Mouse (Mus musculus) stomach, embryonic 16.5 days (tissue): ENCODE results near the gene Olfr62. TPM values are rescaled to one million over a fixed set of nuclear protein-coding genes. Genes with fewer than 3 reads are reported as not detected.

ENCODE experiments used
- ATAC-seq: fragments of 200-750 bp; cut with Nextera tagmentation; 2 replicates; pipeline ENCODE4 v1.8.0; 2017; ENCODE audit warnings: moderate number of reproducible peaks, moderate TSS enrichment; ENCODE audit not compliant: insufficient read depth, low FRiP score
- H3K27ac ChIP-seq: fragments of 300-500 bp; sonication (generic); 2 replicates; pipeline ENCODE4 v1.5.1; 2014; ENCODE audit warnings: low read length
- H3K27me3 ChIP-seq: fragments of 300-500 bp; sonication (generic); 2 replicates; pipeline ENCODE4 v1.6.1; 2014; ENCODE audit warnings: low read length, control low read depth, mixed read lengths; ENCODE audit not compliant: control insufficient read depth, insufficient read depth
- H3K36me3 ChIP-seq: fragments of 300-500 bp; sonication (generic); 2 replicates; pipeline ENCODE4 v1.6.1; 2014; ENCODE audit warnings: low read length; ENCODE audit not compliant: control insufficient read depth, insufficient read depth
- H3K4me1 ChIP-seq: fragments of 300-500 bp; sonication (generic); 2 replicates; pipeline ENCODE4 v1.6.1; 2014; ENCODE audit warnings: low read length, control low read depth, mixed read lengths; ENCODE audit not compliant: control insufficient read depth, insufficient read depth
- H3K4me2 ChIP-seq: fragments of 300-500 bp; sonication (generic); 2 replicates; pipeline ENCODE4 v1.6.1; 2014; ENCODE audit warnings: low read depth, low read length, mixed read lengths
- H3K4me3 ChIP-seq: fragments of 300-500 bp; sonication (generic); replicated peaks from 2 replicates; pipeline ENCODE4 v1.5.1; 2014; ENCODE audit warnings: mild to moderate bottlenecking, low read length
- H3K9ac ChIP-seq: fragments of 300-500 bp; sonication (generic); 2 replicates; pipeline ENCODE4 v1.6.1; 2014; ENCODE audit warnings: low read length
- H3K9me3 ChIP-seq: fragments of 300-500 bp; sonication (generic); replicated peaks from 2 replicates; pipeline ENCODE4 v1.6.1; 2016; ENCODE audit warnings: low read length, control low read depth; ENCODE audit not compliant: control insufficient read depth
- WGBS: fragments of 180-500 bp; shearing (Covaris S2); extraction: QIAGEN DNeasy Blood & Tissue Kit; methylation state at CpG from one replicate; pipeline ENCODE4 v1.1.7; 2014; 5-methylcytosine and 5-hydroxymethylcytosine counted together
- polyA plus RNA-seq: library from polyadenylated mRNA; unstranded; fragments of >200 nt; fragmentation: Nextera tagmentation; extraction: Ambion mirVana; gene quantifications from 2 replicates; pipeline ENCODE4 v1.2.1, GENCODE M21; 2015

Olfr62 gene
- not detected in 2 replicates for polyA plus RNA-seq

DNA sequence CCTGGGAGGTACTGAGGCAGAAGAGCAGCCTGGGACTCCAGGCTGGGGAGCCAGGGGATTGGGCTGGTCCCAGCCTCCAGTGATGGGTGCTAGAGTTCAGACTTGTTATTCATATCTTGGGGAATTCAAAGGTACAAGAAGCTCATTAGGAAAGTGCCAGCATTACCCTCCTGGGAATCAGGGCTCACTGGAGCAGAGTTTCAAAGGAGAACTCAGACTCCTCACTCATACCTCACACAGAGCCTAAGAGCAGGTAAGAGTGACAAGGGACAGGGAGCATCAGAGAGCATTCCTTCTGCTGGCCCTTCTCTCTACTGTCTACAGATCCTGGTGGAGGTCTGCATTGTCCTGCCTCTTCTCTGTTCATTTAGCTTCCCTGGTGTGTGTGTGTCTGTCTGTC is at the start of gene Olfr62:
TSS of gene Olfr62 (plus strand) at position 301 of the 400 bp plus-strand sequence.
- no peak within 1 kb of the TSS for H3K9ac ChIP-seq
- ATAC-seq, result no peak

DNA sequence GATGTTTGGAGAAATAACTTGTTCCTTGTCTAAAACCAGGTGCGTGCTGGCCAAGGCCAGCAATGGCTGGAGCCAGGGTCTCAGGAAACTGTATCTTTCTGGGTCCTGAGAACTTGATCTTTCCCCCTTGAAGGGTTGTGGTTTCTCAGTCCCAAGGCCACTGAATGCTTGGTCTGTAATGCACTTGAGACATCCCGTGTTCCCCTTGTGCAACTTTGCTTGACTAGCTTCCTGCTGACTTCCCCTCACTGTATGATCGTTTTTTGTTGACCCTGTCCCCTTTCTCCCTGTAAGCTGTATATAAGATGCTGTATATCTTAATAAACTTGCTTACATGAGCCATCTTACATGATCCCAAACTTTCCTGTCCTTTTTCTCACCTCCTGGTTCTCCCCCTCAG is 48.9 kb upstream of the Olfr62 start:
- Histone ChIP-seq H3K27ac (no peak overlapping the region), H3K9ac (no peak overlapping the region), H3K36me3 (no peaks in the 10 kb centered on the region), H3K9me3 (no peaks in the 10 kb centered on the region), H3K4me2 (no peak overlapping the region), H3K4me3 (no peak overlapping the region), H3K4me1 (no peaks in the 10 kb centered on the region), H3K27me3 (no peaks in the 10 kb centered on the region)
- WGBS, result 71% methylated on average over 3 of the region's 3 CpGs
- ATAC-seq, result no peak

More for the DNA sequence above, at the start of gene Olfr62:
- Histone ChIP-seq H3K4me1 (no peaks in the 10 kb centered on the region), H3K27ac (no peak within 1 kb of the TSS), H3K36me3 (no peaks in the 10 kb centered on the region), H3K27me3 (no peaks in the 10 kb centered on the region), H3K4me2 (no peak within 1 kb of the TSS), H3K9me3 (no peaks in the 10 kb centered on the region), H3K4me3 (no peak within 1 kb of the TSS)

DNA sequence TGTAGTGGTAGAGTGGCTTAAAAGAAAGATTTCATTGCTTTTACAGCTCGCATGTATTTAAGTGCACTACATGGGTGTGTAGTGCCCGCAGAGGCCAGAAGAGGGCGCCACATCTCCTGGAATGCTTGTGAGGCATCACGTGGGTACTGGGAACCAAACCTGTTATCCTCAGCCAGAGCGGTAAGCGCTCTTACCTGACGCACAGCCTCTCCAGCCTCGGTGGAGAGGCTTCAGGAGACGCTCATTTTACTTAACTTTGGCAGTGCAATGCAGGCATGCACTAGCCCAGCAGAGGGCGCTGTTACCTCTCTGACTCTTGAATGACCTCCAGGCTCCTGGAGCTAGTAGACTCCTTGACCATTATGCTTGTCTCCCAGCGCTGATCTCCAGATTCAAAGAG is 46.1 kb upstream of the Olfr62 start:
- H3K27ac ChIP-seq, result no peak overlapping the region
- H3K4me2 ChIP-seq, result no peak overlapping the region
- no peaks in the 10 kb centered on the region for H3K36me3 ChIP-seq
- no peak overlapping the region for H3K4me3 ChIP-seq
- H3K27me3 ChIP-seq, result no peaks in the 10 kb centered on the region
- H3K4me1 ChIP-seq, result no peaks in the 10 kb centered on the region
- no peak for ATAC-seq
- WGBS, result 21% methylated on average over 11 of the region's 11 CpGs
- no peak overlapping the region for H3K9ac ChIP-seq
- H3K9me3 ChIP-seq, result 0 out of 2 replicates have a peak, but pooled peaks cover 3% of the 10 kb centered on the region

DNA sequence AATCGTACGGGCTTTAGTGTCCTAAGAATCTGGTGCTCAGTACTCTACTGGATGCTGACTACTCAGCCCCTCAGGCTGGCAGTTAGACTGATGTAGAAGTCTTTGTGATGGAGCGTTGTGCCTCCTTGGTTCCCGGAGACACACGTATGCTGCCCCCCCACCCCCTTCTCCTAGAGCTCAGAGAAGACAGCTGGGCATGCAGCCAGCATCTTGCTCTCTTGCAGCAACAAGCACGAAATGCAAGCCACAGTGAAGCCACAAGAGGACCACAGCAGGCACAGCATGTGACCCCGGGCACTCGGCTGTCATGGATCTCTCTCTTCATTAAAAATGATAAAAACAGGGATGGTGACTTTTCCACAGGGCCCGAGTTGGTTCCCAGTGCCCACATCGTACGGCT is 43.3 kb upstream of the Olfr62 start:
- Histone ChIP-seq H3K4me2 (no peak overlapping the region), H3K27me3 (no peaks in the 10 kb centered on the region), H3K4me3 (no peak overlapping the region), H3K27ac (no peak overlapping the region), H3K4me1 (no peaks in the 10 kb centered on the region), H3K9ac (no peak overlapping the region), H3K36me3 (no peaks in the 10 kb centered on the region), H3K9me3 (0 out of 2 replicates have a peak, but pooled peaks cover 3% of the 10 kb centered on the region)
- no peak for ATAC-seq
- WGBS, result 88% methylated on average over 11 of the region's 11 CpGs

DNA sequence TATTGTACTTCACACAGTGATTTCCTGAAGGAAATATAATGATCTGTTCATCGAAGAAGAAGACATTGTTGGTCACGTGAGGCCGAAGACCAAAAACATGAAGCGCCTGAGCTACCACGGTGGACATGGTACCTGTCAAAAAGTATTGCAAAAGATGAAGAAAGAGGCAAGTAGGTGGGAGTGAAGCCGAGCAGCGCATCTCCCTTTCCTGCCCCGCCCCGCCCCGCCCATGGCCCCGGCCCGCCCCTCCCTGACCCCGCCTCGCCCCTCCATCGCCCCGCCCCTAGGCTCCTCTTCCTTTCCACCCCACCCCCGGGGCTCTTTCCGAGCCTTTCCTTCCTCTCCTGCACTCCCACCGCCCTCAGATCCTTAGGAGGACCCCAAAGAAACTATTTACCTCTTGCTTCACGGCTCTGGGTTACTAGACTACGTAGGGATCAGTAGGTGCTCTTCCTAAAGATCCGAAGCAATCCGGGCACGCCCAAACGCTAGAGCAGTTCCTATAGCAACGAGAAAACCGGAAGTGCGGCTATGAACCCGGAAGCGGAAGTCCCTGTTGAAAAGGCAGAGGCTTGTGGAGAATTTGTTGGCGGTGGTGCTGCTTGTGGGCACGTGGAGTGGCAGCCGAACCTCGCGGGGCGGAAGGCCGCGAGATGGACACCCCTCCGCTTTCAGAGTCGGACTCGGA is 38.3 kb upstream of the Olfr62 start, which contains the start of the genes Cfap57 and Ebna1bp2:
TSS of gene Cfap57 (minus strand) at position 499 of the 688 bp plus-strand sequence.
TSS of gene Ebna1bp2 (plus strand) at position 521 of the 688 bp plus-strand sequence.
- 0 out of 2 replicates have a peak, but pooled peaks cover 3% of the 10 kb centered on the region for H3K9me3 ChIP-seq
- WGBS, result under 1% methylated on average over 30 of the region's 41 CpGs
- H3K4me2 ChIP-seq, result peak within 1 kb of the TSS; percentile 85
- peak within 1 kb of the TSS; percentile 70 for H3K4me3 ChIP-seq
- 0 out of 2 replicates have a peak, but pooled peaks cover 6% of the 10 kb centered on the region for H3K4me1 ChIP-seq
- peaks cover 13% of the 10 kb centered on the region for H3K36me3 ChIP-seq
- H3K9ac ChIP-seq, result peak within 1 kb of the TSS; percentile 79
- peak within 1 kb of the TSS; percentile 41; the same call in 1 of the 2 replicates for H3K27ac ChIP-seq
- peak; percentile 91 for ATAC-seq
- no peaks in the 10 kb centered on the region for H3K27me3 ChIP-seq

DNA sequence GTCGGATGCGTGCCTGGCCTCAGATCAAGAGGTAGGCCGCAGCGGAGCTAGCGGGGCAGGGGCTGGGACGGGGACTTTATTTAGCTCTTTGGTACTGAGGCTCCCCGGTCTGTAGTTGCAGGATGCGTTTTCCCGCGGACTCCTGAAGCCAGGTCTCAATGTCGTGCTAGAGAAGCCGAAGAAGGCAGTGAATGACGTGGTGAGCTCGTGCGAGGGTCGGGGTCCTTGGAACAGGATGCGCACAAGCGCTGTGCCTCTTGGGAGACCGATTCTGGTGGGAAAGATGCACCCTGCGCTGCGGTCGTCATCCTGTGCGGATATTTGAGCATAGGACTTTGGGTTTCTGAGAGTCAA is 37.8 kb upstream of the Olfr62 start:
- H3K27ac ChIP-seq, result peak overlapping the region; percentile 41; the same call in 1 of the 2 replicates
- under 1% methylated on average over 23 of the region's 23 CpGs for WGBS

DNA sequence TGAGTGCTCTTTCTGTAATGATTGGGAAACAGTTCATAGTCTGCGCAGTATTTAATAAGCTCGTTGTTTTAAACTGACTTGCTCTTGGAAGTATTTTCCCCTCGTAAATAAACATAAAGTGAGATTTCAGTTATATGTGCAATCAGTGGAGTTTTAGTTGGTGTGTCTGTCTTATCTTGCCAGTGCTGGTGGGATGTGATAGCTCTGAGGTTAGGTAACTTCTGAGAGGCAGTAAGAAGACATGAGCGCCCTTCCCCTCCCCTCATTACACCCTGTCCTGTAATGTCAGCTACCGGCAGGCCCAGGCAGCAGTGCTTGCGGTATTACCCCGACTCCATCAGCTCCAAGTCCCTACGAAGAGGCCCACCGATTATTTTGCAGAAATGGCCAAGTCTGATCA is 37.0 kb upstream of the Olfr62 start:
- 81% methylated on average over 9 of the region's 9 CpGs for whole genome bisulfite sequencing
- peak overlapping the region; percentile 70 for H3K4me3 ChIP-seq
- H3K36me3 ChIP-seq, result peaks cover 13% of the 10 kb centered on the region
- no peak overlapping the region for H3K27ac ChIP-seq
- H3K9ac ChIP-seq, result peak overlapping the region; percentile 79
- no peak for ATAC-seq
- H3K27me3 ChIP-seq, result no peaks in the 10 kb centered on the region
- 0 out of 2 replicates have a peak, but pooled peaks cover 6% of the 10 kb centered on the region for H3K4me1 ChIP-seq
- H3K4me2 ChIP-seq, result peak overlapping the region; percentile 85
- H3K9me3 ChIP-seq, result 0 out of 2 replicates have a peak, but pooled peaks cover 3% of the 10 kb centered on the region

More for the DNA sequence above, 37.8 kb upstream of the Olfr62 start:
- Histone ChIP-seq H3K27me3 (no peaks in the 10 kb centered on the region), H3K4me2 (peak overlapping the region; percentile 85), H3K4me1 (0 out of 2 replicates have a peak, but pooled peaks cover 6% of the 10 kb centered on the region), H3K9me3 (0 out of 2 replicates have a peak, but pooled peaks cover 3% of the 10 kb centered on the region), H3K9ac (peak overlapping the region; percentile 79), H3K36me3 (peaks cover 13% of the 10 kb centered on the region), H3K4me3 (peak overlapping the region; percentile 70)
- no peak for ATAC-seq

DNA sequence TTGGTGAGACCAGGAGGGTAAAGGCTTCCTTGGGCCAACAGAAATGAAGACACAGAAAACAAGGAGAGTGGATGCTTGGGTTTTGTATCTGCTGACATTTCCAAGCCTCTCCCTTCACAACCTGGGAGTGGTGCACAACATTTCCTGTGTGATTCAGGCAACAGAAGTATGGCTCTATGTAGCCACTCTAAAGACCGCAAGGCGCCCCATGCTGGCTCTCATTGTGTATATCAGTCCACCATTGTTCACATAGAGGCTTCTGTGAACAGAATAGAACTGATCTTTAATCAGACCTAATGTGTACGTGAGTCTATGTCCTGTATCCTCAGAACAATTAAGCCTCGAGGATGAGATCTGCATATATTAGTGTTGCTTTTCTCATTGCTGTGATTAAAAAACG is 28.5 kb upstream of the Olfr62 start:
- H3K27me3 ChIP-seq, result no peaks in the 10 kb centered on the region
- 91% methylated on average over 5 of the region's 5 CpGs for WGBS
- no peak overlapping the region for H3K27ac ChIP-seq
- no peaks in the 10 kb centered on the region for H3K9me3 ChIP-seq
- H3K4me1 ChIP-seq, result no peaks in the 10 kb centered on the region
- no peak overlapping the region for H3K4me2 ChIP-seq
- no peak overlapping the region for H3K9ac ChIP-seq
- no peaks in the 10 kb centered on the region; the same call in 1 of the 2 replicates for H3K36me3 ChIP-seq
- ATAC-seq, result no peak
- no peak overlapping the region for H3K4me3 ChIP-seq

DNA sequence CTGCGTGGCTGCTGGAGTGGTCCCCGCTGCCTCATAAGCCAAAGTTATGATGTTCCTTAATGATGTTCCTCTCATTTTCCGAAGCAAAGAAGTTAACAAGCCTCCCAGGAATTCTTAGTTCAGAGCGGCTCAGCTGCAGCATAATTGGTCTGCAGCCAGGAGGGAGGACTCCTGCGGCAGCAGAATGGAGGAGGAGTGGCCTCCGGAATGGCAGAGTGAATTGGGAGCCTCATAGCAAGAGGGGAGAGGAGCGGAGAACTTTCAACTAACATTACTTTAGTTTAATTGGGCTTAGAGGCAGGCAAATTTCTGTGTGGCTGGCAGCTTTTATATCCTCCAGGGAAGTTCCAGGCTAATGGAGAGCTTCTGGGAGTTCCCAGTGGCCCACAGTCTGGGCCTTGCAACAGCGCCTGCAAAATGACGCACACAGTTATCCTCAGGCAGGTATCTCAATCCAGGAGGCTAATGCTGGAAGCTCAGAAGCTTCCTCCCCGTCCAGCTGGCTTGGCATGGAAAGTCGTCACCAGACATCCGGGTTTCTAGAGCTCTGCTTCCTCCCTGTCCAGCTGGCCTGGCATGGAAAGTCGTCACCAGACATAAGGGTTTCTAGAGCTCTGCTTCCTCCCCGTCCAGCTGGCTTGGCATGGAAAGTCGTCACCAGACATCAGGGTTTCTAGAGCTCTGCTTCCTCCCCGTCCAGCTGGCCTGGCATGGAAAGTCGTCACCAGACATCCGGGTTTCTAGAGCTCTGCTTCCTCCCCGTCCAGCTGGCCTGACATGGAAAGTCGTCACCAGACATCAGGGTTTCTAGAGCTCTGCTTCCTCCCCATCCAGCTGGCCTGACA is 16.2 kb upstream of the Olfr62 start:
- H3K36me3 ChIP-seq, result no peaks in the 10 kb centered on the region
- no peak overlapping the region for H3K4me3 ChIP-seq
- H3K4me2 ChIP-seq, result peak overlapping the region; percentile 6; the same call in 1 of the 2 replicates
- H3K4me1 ChIP-seq, result no peaks in the 10 kb centered on the region
- H3K27ac ChIP-seq, result no peak overlapping the region
- no peaks in the 10 kb centered on the region for H3K27me3 ChIP-seq
- no peak overlapping the region for H3K9ac ChIP-seq
- no peak for ATAC-seq
- WGBS, result 39% methylated on average over 20 of the region's 20 CpGs
- no peaks in the 10 kb centered on the region for H3K9me3 ChIP-seq
